Mouse (Mus musculus) kidney, adult 9 months (tissue): ENCODE measurements around the gene Slc5a5.

Experiments
- DNase-seq: peaks from one replicate; pipeline ENCODE4 v3.0.0; 2022

Slc5a5 gene

GRCm38 (mm10) chr8:70876382-70876781, 16.2 kb downstream of the Slc5a5 start:
- no peak for DNase-seq

- no peak for DNase-seq
Measured at GRCm38 (mm10) chr8:70874441-70874840, 18.1 kb downstream of the Slc5a5 start.

- DNase-seq: peak; percentile 98
Measured at GRCm38 (mm10) chr8:70873364-70873985, 19.1 kb downstream of the Slc5a5 start, which contains the start of gene Ccdc124. Ccdc124 (minus strand) TSS chr8:70873935.

GRCm38 (mm10) chr8:70872643-70873363, 19.8 kb downstream of the Slc5a5 start:
- no peak for DNase-seq

GRCm38 (mm10) chr8:70871195-70871807, 21.3 kb downstream of the Slc5a5 start:
- no peak for DNase-seq

- DNase-seq: peak; percentile 89
Measured at GRCm38 (mm10) chr8:70869601-70870041, 22.9 kb downstream of the Slc5a5 start.

GRCm38 (mm10) chr8:70869199-70869571, 23.4 kb downstream of the Slc5a5 start:
- peak; percentile 37 for DNase-seq

- peak; percentile 79 for DNase-seq
Measured at GRCm38 (mm10) chr8:70868559-70869198, 23.9 kb downstream of the Slc5a5 start.

GRCm38 (mm10) chr8:70866566-70866965, 26.0 kb downstream of the Slc5a5 start:
- no peak for DNase-seq

GRCm38 (mm10) chr8:70866001-70866520, 26.5 kb downstream of the Slc5a5 start:
- DNase-seq: no peak

GRCm38 (mm10) chr8:70865350-70866000, 27.1 kb downstream of the Slc5a5 start:
- peak; percentile 100 for DNase-seq

GRCm38 (mm10) chr8:70864712-70865221, 27.8 kb downstream of the Slc5a5 start:
- no peak for DNase-seq

- DNase-seq: no peak
Measured at GRCm38 (mm10) chr8:70863956-70864711, 28.4 kb downstream of the Slc5a5 start.

GRCm38 (mm10) chr8:70862824-70863641, 29.5 kb downstream of the Slc5a5 start, which contains the start of gene Kcnn1:
Kcnn1 (minus strand) TSS chr8:70863258.
- DNase-seq: no peak

- DNase-seq: no peak
Measured at GRCm38 (mm10) chr8:70857516-70857915, 35.0 kb downstream of the Slc5a5 start.

- peak; percentile 82 for DNase-seq
Measured at GRCm38 (mm10) chr8:70856541-70857197, 35.9 kb downstream of the Slc5a5 start.

- no peak for DNase-seq
Measured at GRCm38 (mm10) chr8:70856028-70856427, 36.5 kb downstream of the Slc5a5 start.

- DNase-seq: no peak
Measured at GRCm38 (mm10) chr8:70853863-70854262, 38.7 kb downstream of the Slc5a5 start.

GRCm38 (mm10) chr8:70852595-70853231, 39.8 kb downstream of the Slc5a5 start:
- DNase-seq: no peak

GRCm38 (mm10) chr8:70851837-70852236, 40.7 kb downstream of the Slc5a5 start:
- DNase-seq: no peak
